18 mouse cellular contexts compared by ENCODE assay signal in the genomic region with DNA sequence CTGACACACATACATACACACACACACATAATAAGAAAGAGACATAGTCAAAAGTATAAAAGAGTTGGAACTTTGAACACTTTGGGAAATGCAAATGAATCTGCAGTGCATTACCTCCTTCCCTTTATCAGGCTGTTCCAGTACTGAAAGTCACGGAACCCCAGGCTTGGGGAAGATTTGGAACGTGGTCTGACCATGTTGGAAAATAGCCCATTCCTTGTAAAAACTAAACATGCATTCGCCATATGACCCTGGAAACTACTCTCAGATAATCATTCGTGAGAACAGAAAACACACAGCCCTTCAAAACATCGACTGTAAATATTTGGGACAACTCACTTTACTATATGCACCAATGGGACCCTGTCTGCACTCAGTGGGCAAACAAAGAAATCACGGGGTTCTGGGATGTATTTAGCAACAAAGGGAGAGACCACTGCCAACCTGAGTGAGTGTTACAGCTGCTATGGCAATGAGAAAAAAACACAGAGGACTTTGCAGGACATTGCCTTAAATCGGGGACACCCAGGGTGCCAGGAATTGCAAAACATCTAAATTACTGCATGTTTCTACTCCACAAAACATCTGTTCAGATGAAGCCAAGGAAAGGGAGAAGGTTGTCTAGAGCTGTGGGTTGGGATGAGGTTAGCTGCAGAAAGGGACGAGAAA.
A peak's percentile ranks its signal among the peaks of the same experiment; 100 is the strongest.
DNase-seq lines count a peak whose midpoint lies in the region; ATAC-seq and TF ChIP-seq lines count a peak whose summit lies in the region.
"Had no signal": no experiment of that assay in that cellular context is flagged by ENCODE, and none has a peak within 500 bp of the region (broad histone marks: within the 10 kb centered on the region; RNA-seq: fewer than 3 reads in every experiment).

No protein-coding gene starts in this region.

- H3K9me3 ChIP-seq in embryonic facial prominence, embryonic 14.5 days (ENCODE audit: control insufficient read depth, low read length): no peaks in the 10 kb centered on the region
- H3K9me3 ChIP-seq in embryonic facial prominence, embryonic 10.5 days: no peaks in the 10 kb centered on the region
- H3K9me3 ChIP-seq in hindbrain, embryonic 15.5 days: no peaks in the 10 kb centered on the region
- H3K9me3 ChIP-seq in hindbrain, postnatal 0 days (ENCODE audit: low read length): no peaks in the 10 kb centered on the region
- no peaks in the 10 kb centered on the region for H3K9me3 ChIP-seq in limb, embryonic 15.5 days
- H3K9me3 ChIP-seq: heart, embryonic 15.5 days; hindbrain, embryonic 12.5 days; limb, embryonic 12.5 days had no signal

- 0 out of 2 replicates have a peak, but pooled peaks cover 5% of the 10 kb centered on the region for H3K4me1 ChIP-seq in embryonic facial prominence, embryonic 14.5 days (ENCODE audit: control insufficient read depth, insufficient read depth, low read length)
- H3K4me1 ChIP-seq in embryonic facial prominence, embryonic 10.5 days: no peaks in the 10 kb centered on the region
- peaks cover 22% of the 10 kb centered on the region for H3K4me1 ChIP-seq in hindbrain, embryonic 15.5 days (replicated peaks)
- peaks cover 8% of the 10 kb centered on the region; the same call in 1 of the 2 replicates for H3K4me1 ChIP-seq in hindbrain, postnatal 0 days (ENCODE audit: insufficient read depth, low read length)
- 0 out of 2 replicates have a peak, but pooled peaks cover 5% of the 10 kb centered on the region for H3K4me1 ChIP-seq in limb, embryonic 15.5 days
- H3K4me1 ChIP-seq: heart, embryonic 15.5 days; megakaryocyte, embryonic 14.5 days had no signal

- H3K4me2 ChIP-seq in embryonic facial prominence, embryonic 14.5 days (ENCODE audit: low read depth, low read length): no peak overlapping the region
- H3K4me2 ChIP-seq in hindbrain, embryonic 15.5 days: no peak overlapping the region
- no peak overlapping the region for H3K4me2 ChIP-seq in hindbrain, postnatal 0 days (ENCODE audit: low read depth, low read length)
- no peak overlapping the region for H3K4me2 ChIP-seq in limb, embryonic 15.5 days
- H3K4me2 ChIP-seq: heart, embryonic 15.5 days; hindbrain, embryonic 12.5 days; limb, embryonic 12.5 days had no signal

- no peak overlapping the region for H3K9ac ChIP-seq in embryonic facial prominence, embryonic 14.5 days (ENCODE audit: low read depth, low read length)
- no peak overlapping the region for H3K9ac ChIP-seq in hindbrain, embryonic 15.5 days
- no peak overlapping the region for H3K9ac ChIP-seq in hindbrain, postnatal 0 days (replicated peaks; ENCODE audit: low read length)
- no peak overlapping the region for H3K9ac ChIP-seq in limb, embryonic 15.5 days
- H3K9ac ChIP-seq: heart, embryonic 15.5 days; hindbrain, embryonic 12.5 days; limb, embryonic 12.5 days had no signal

- H3K27me3 ChIP-seq in embryonic facial prominence, embryonic 14.5 days (replicated peaks; ENCODE audit: control insufficient read depth, insufficient read depth, low read length): no peaks in the 10 kb centered on the region
- H3K27me3 ChIP-seq in embryonic facial prominence, embryonic 10.5 days (replicated peaks; ENCODE audit: low read depth, poor library complexity, severe bottlenecking): no peaks in the 10 kb centered on the region
- no peaks in the 10 kb centered on the region for H3K27me3 ChIP-seq in hindbrain, embryonic 15.5 days
- H3K27me3 ChIP-seq in hindbrain, postnatal 0 days (ENCODE audit: insufficient read depth, low read length): no peaks in the 10 kb centered on the region
- H3K27me3 ChIP-seq in limb, embryonic 15.5 days: no peaks in the 10 kb centered on the region
- H3K27me3 ChIP-seq: heart, embryonic 15.5 days; hindbrain, embryonic 12.5 days; limb, embryonic 12.5 days; megakaryocyte, embryonic 14.5 days had no signal

- no peak for ATAC-seq in embryonic facial prominence, embryonic 14.5 days (ENCODE audit: low read depth)
- no peak for ATAC-seq in hindbrain, embryonic 15.5 days (ENCODE audit: low FRiP score, low read depth)
- no peak for ATAC-seq in hindbrain, postnatal 0 days
- 0 out of 2 replicates have a peak, but pooled peaks have one; percentile 40 for ATAC-seq in limb, embryonic 15.5 days (ENCODE audit: insufficient number of reproducible peaks, low FRiP score, low TSS enrichment, low read depth)
- ATAC-seq: midbrain, embryonic 16.5 days had no signal

- WGBS in embryonic facial prominence, embryonic 14.5 days: 60% methylated on average over 8 of the region's 8 CpGs
- WGBS in embryonic facial prominence, embryonic 10.5 days: 81% methylated on average over 8 of the region's 8 CpGs
- WGBS in hindbrain, embryonic 15.5 days: 64% methylated on average over 8 of the region's 8 CpGs
- 46% methylated on average over 8 of the region's 8 CpGs for WGBS in hindbrain, postnatal 0 days
- 35% methylated on average over 8 of the region's 8 CpGs for whole genome bisulfite sequencing in limb, embryonic 15.5 days

- H3K36me3 ChIP-seq in embryonic facial prominence, embryonic 14.5 days (ENCODE audit: control insufficient read depth, insufficient read depth, low read length): no peaks in the 10 kb centered on the region
- no peaks in the 10 kb centered on the region for H3K36me3 ChIP-seq in embryonic facial prominence, embryonic 10.5 days (replicated peaks)
- H3K36me3 ChIP-seq in hindbrain, embryonic 15.5 days: no peaks in the 10 kb centered on the region
- H3K36me3 ChIP-seq in hindbrain, postnatal 0 days (ENCODE audit: insufficient read depth, low read length): no peaks in the 10 kb centered on the region
- no peaks in the 10 kb centered on the region for H3K36me3 ChIP-seq in limb, embryonic 15.5 days
- H3K36me3 ChIP-seq: heart, embryonic 15.5 days; hindbrain, embryonic 12.5 days; limb, embryonic 12.5 days had no signal

- H3K4me3 ChIP-seq in embryonic facial prominence, embryonic 14.5 days (ENCODE audit: low read depth, low read length): no peak overlapping the region
- no peak overlapping the region for H3K4me3 ChIP-seq in embryonic facial prominence, embryonic 10.5 days
- H3K4me3 ChIP-seq in hindbrain, embryonic 15.5 days: no peak overlapping the region
- no peak overlapping the region for H3K4me3 ChIP-seq in hindbrain, postnatal 0 days (ENCODE audit: low read length)
- H3K4me3 ChIP-seq in limb, embryonic 15.5 days: no peak overlapping the region
- H3K4me3 ChIP-seq: heart, embryonic 15.5 days; hindbrain, embryonic 12.5 days; limb, embryonic 12.5 days; megakaryocyte, embryonic 14.5 days had no signal

- no peak overlapping the region for H3K27ac ChIP-seq in embryonic facial prominence, embryonic 14.5 days (replicated peaks; ENCODE audit: low read depth, low read length)
- no peak overlapping the region for H3K27ac ChIP-seq in embryonic facial prominence, embryonic 10.5 days (replicated peaks)
- 0 out of 2 replicates have a peak overlapping the region, but pooled peaks have one; percentile 5 for H3K27ac ChIP-seq in hindbrain, embryonic 15.5 days (replicated peaks)
- no peak overlapping the region for H3K27ac ChIP-seq in hindbrain, postnatal 0 days
- peak overlapping the region; percentile 12; the same call in 1 of the 2 replicates for H3K27ac ChIP-seq in limb, embryonic 15.5 days
- H3K27ac ChIP-seq: heart, embryonic 15.5 days; hindbrain, embryonic 12.5 days; limb, embryonic 12.5 days had no signal

- TF ChIP-seq CTCF in hindbrain, postnatal 0 days (IDR thresholded peaks at IDR 0.05; ENCODE audit: low read depth): no peak

- peak; percentile 54 for DNase-seq in embryonic facial prominence, embryonic 14.5 days (ENCODE audit: low spot score)
- DNase-seq in embryonic facial prominence, embryonic 10.5 days (ENCODE audit: low spot score): no peak
- no peak for DNase-seq in hindbrain, postnatal 0 days (ENCODE audit: low spot score)
- DNase-seq in lung, postnatal 36 days: peak; percentile 4
- no peak for DNase-seq in spleen, adult 12 weeks (ENCODE audit: low spot score)
- no peak for DNase-seq in testis, postnatal 10 days (ENCODE audit: low spot score)
- DNase-seq: cerebellum, adult 9-10 months; kidney, adult 8-10 months; kidney, postnatal 25 days; layer of hippocampus, adult 9-11 months; right cerebral cortex, postnatal 25 days had no signal

Comparison
In these comparisons a context has a peak if more than half of its experiments do, and no peak if none do; other contexts are left out.
1. DNase-seq: peak in embryonic facial prominence, embryonic 14.5 days (single experiment) and lung, postnatal 36 days (single experiment); none in embryonic facial prominence, embryonic 10.5 days (single experiment), hindbrain, postnatal 0 days (single experiment), spleen, adult 12 weeks (single experiment) and testis, postnatal 10 days (single experiment).
2. H3K27ac ChIP-seq: peak in hindbrain, embryonic 15.5 days (single experiment) and limb, embryonic 15.5 days (single experiment); none in embryonic facial prominence, embryonic 14.5 days (single experiment), embryonic facial prominence, embryonic 10.5 days (single experiment) and hindbrain, postnatal 0 days (single experiment).